Mouse (Mus musculus) adrenal gland (tissue): ENCODE measurements around the gene Hoxc9.

ENCODE experiments used
- intact Hi-C: fragments of 180-260 bp; cut with DNase I; formaldehyde crosslinking; loops from one replicate; pipeline ENCODE4 v1.15.1; 2025

Gene Hoxc9

GRCm38 (mm10) chr15:102976631-102977422 is 588 bp downstream of the Hoxc9 start:
- intact Hi-C loops: no loop called here

- intact Hi-C loops: no loop called here
Measured at GRCm38 (mm10) chr15:102977423-102977974, 1.3 kb downstream of the Hoxc9 start.

- intact Hi-C loops: no loop called here
Measured at GRCm38 (mm10) chr15:102978615-102979515, 2.6 kb downstream of the Hoxc9 start.

- intact Hi-C loops: loop anchor here (10.0 kb wide), 1 partner anchor 335 kb away; the partner anchor contains the start of gene Gpr84
Measured at GRCm38 (mm10) chr15:102979936-102980335, 3.7 kb downstream of the Hoxc9 start.

GRCm38 (mm10) chr15:102980352-102980751 is 4.1 kb downstream of the Hoxc9 start:
- intact Hi-C loops: loop anchor here (10.0 kb wide), 1 partner anchor 334 kb away; the partner anchor contains the start of gene Gpr84

GRCm38 (mm10) chr15:102980912-102981311 is 4.7 kb downstream of the Hoxc9 start:
- intact Hi-C loops: loop anchor here (10.0 kb wide), 1 partner anchor 334 kb away; the partner anchor contains the start of gene Gpr84

- intact Hi-C loops: loop anchor here (10.0 kb wide), 1 partner anchor 333 kb away; the partner anchor contains the start of gene Gpr84
Measured at GRCm38 (mm10) chr15:102981379-102982288, 5.4 kb downstream of the Hoxc9 start.

- intact Hi-C loops: loop anchor here (10.0 kb wide), 1 partner anchor 331 kb away; the partner anchor contains the start of gene Gpr84
Measured at GRCm38 (mm10) chr15:102983716-102984115, 7.5 kb downstream of the Hoxc9 start.

GRCm38 (mm10) chr15:102984521-102984920 is 8.3 kb downstream of the Hoxc9 start:
- intact Hi-C loops: loop anchor here (10.0 kb wide), 1 partner anchor 330 kb away; the partner anchor contains the start of gene Gpr84

- intact Hi-C loops: loop anchor here (10.0 kb wide), 1 partner anchor 330 kb away; the partner anchor contains the start of gene Gpr84
Measured at GRCm38 (mm10) chr15:102984925-102985324, 8.7 kb downstream of the Hoxc9 start.

- intact Hi-C loops: loop anchor here (2.0 to 10.0 kb wide), 3 partner anchors 134 to 328 kb away; partner anchors contain the start of gene Gpr84
Measured at GRCm38 (mm10) chr15:102987124-102987833, 11.0 kb downstream of the Hoxc9 start.

GRCm38 (mm10) chr15:102988078-102988477 is 11.8 kb downstream of the Hoxc9 start:
- intact Hi-C loops: loop anchor here (10.0 kb wide), 1 partner anchor 327 kb away; the partner anchor contains the start of gene Gpr84

- intact Hi-C loops: no loop called here
Measured at GRCm38 (mm10) chr15:102990461-102991397, 14.5 kb downstream of the Hoxc9 start, which contains the start of gene Hoxc8. Gene Hoxc8, plus strand, starts transcription at chr15:102990607.

GRCm38 (mm10) chr15:102991782-102992181 is 15.5 kb downstream of the Hoxc9 start:
- intact Hi-C loops: no loop called here

- intact Hi-C loops: no loop called here
Measured at GRCm38 (mm10) chr15:102992206-102992605, 16.0 kb downstream of the Hoxc9 start.

GRCm38 (mm10) chr15:102992863-102993262 is 16.6 kb downstream of the Hoxc9 start:
- intact Hi-C loops: no loop called here

GRCm38 (mm10) chr15:102996548-102996947 is 20.3 kb downstream of the Hoxc9 start:
- intact Hi-C loops: no loop called here

GRCm38 (mm10) chr15:102997431-102997830 is 21.2 kb downstream of the Hoxc9 start:
- intact Hi-C loops: no loop called here
